Mouse (Mus musculus) embryonic facial prominence, embryonic 11.5 days (tissue): ENCODE data around the gene Ppara. TPM values are rescaled to one million over a fixed set of nuclear protein-coding genes. Genes with fewer than 3 reads are reported as not detected.

Experiments used
- ATAC-seq: fragments of 200-750 bp; cut with Nextera tagmentation; replicated peaks from 2 replicates; pipeline ENCODE4 v1.8.0; 2017; ENCODE audit warnings: low read depth; ENCODE audit not compliant: insufficient number of reproducible peaks, low FRiP score, low TSS enrichment
- DNase-seq: peaks from one replicate; pipeline ENCODE4 v3.0.0-alpha.2; 2015; ENCODE audit warnings: low spot score
- H3K27ac ChIP-seq: fragments of 300-500 bp; sonication (generic); replicated peaks from 2 replicates; pipeline ENCODE4 v1.5.1; 2014; ENCODE audit warnings: mild to moderate bottlenecking, low read depth, low read length, control low read depth
- H3K27me3 ChIP-seq: fragments of 300-500 bp; sonication (generic); 2 replicates; pipeline ENCODE4 v1.6.1; 2014; ENCODE audit warnings: mild to moderate bottlenecking, low read length, moderate library complexity, mixed read lengths; ENCODE audit not compliant: control insufficient read depth, insufficient read depth
- H3K36me3 ChIP-seq: fragments of 300-500 bp; sonication (generic); replicated peaks from 2 replicates; pipeline ENCODE4 v1.6.1; 2014; ENCODE audit warnings: low read depth, mild to moderate bottlenecking, low read length, moderate library complexity, mixed read lengths; ENCODE audit not compliant: control insufficient read depth, insufficient read depth
- H3K4me1 ChIP-seq: fragments of 300-500 bp; sonication (generic); 2 replicates; pipeline ENCODE4 v1.6.1; 2014; ENCODE audit warnings: low read length, mixed read lengths; ENCODE audit not compliant: control insufficient read depth, insufficient read depth
- H3K4me2 ChIP-seq: fragments of 300-500 bp; sonication (generic); 2 replicates; pipeline ENCODE4 v1.6.1; 2014; ENCODE audit warnings: low read depth, mild to moderate bottlenecking, control low read depth, low read length, moderate library complexity
- H3K4me3 ChIP-seq: fragments of 300-500 bp; sonication (generic); 2 replicates; pipeline ENCODE4 v1.5.1; 2014; ENCODE audit warnings: low read depth, low read length, control low read depth
- H3K9ac ChIP-seq: fragments of 300-500 bp; sonication (generic); replicated peaks from 2 replicates; pipeline ENCODE4 v1.6.1; 2014; ENCODE audit warnings: mild to moderate bottlenecking, control low read depth, low read length
- H3K9me3 ChIP-seq: fragments of 300-500 bp; sonication (generic); replicated peaks from 2 replicates; pipeline ENCODE4 v1.6.1; 2016; ENCODE audit warnings: mild to moderate bottlenecking, low read length, inconsistent platforms, mixed read lengths; ENCODE audit not compliant: control insufficient read depth
- WGBS: fragments of 180-500 bp; shearing (Covaris S2); extraction: QIAGEN DNeasy Blood & Tissue Kit; methylation state at CpG from one replicate; pipeline ENCODE4 v1.1.7; 2014; 5-methylcytosine and 5-hydroxymethylcytosine counted together
- polyA plus RNA-seq: library from polyadenylated mRNA; unstranded; fragments of >200 nt; fragmentation: Nextera tagmentation; extraction: Ambion mirVana; gene quantifications from 2 replicates; pipeline ENCODE4 v1.2.1, GENCODE M21; 2014

The Ppara gene
- polyA plus RNA-seq, 1 experiment from 2014 or later: 0.28 TPM

GRCm38 (mm10) chr15:85701128-85701930, 33.5 kb upstream of the Ppara start:
- DNase-seq: no peak
- H3K4me2 ChIP-seq: no peak overlapping the region
- WGBS: 77% methylated on average over 10 of the region's 10 CpGs
- H3K27ac ChIP-seq: no peak overlapping the region
- no peaks in the 10 kb centered on the region for H3K36me3 ChIP-seq
- no peak for ATAC-seq
- no peak overlapping the region for H3K9ac ChIP-seq
- H3K4me1 ChIP-seq: no peaks in the 10 kb centered on the region
- no peaks in the 10 kb centered on the region for H3K9me3 ChIP-seq
- no peaks in the 10 kb centered on the region for H3K27me3 ChIP-seq
- no peak overlapping the region for H3K4me3 ChIP-seq

GRCm38 (mm10) chr15:85702411-85702951, 32.3 kb upstream of the Ppara start:
- Histone ChIP-seq H3K27me3 (no peaks in the 10 kb centered on the region), H3K9ac (no peak overlapping the region), H3K9me3 (no peaks in the 10 kb centered on the region), H3K27ac (no peak overlapping the region), H3K4me3 (no peak overlapping the region), H3K4me1 (no peaks in the 10 kb centered on the region), H3K36me3 (no peaks in the 10 kb centered on the region), H3K4me2 (no peak overlapping the region)
- no peak for ATAC-seq
- 80% methylated on average over 13 of the region's 13 CpGs for WGBS
- DNase-seq: no peak

GRCm38 (mm10) chr15:85703194-85703641, 31.6 kb upstream of the Ppara start:
- H3K9me3 ChIP-seq: no peaks in the 10 kb centered on the region
- H3K36me3 ChIP-seq: no peaks in the 10 kb centered on the region
- DNase-seq: no peak
- H3K27me3 ChIP-seq: no peaks in the 10 kb centered on the region
- H3K4me1 ChIP-seq: no peaks in the 10 kb centered on the region
- H3K9ac ChIP-seq: no peak overlapping the region
- H3K27ac ChIP-seq: no peak overlapping the region
- ATAC-seq: no peak
- no peak overlapping the region for H3K4me3 ChIP-seq
- 72% methylated on average over 11 of the region's 11 CpGs for WGBS
- no peak overlapping the region for H3K4me2 ChIP-seq

- Histone ChIP-seq H3K4me3 (no peak overlapping the region), H3K9ac (no peak overlapping the region), H3K9me3 (no peaks in the 10 kb centered on the region), H3K36me3 (no peaks in the 10 kb centered on the region), H3K4me1 (no peaks in the 10 kb centered on the region), H3K27ac (no peak overlapping the region), H3K4me2 (no peak overlapping the region), H3K27me3 (no peaks in the 10 kb centered on the region)
- WGBS: 83% methylated on average over 4 of the region's 4 CpGs
- ATAC-seq (no peak), DNase-seq (no peak)
These were observed 30.9 kb upstream of the Ppara start for GRCm38 (mm10) chr15:85703858-85704257.

- Histone ChIP-seq H3K27ac (no peak overlapping the region), H3K4me2 (no peak overlapping the region), H3K9ac (no peak overlapping the region), H3K4me3 (no peak overlapping the region), H3K4me1 (no peaks in the 10 kb centered on the region), H3K27me3 (no peaks in the 10 kb centered on the region), H3K9me3 (no peaks in the 10 kb centered on the region), H3K36me3 (no peaks in the 10 kb centered on the region)
- ATAC-seq: no peak
- DNase-seq: no peak
- WGBS: 80% methylated on average over 8 of the region's 8 CpGs
These were observed 30.3 kb upstream of the Ppara start for GRCm38 (mm10) chr15:85704341-85705012.

- H3K4me3 ChIP-seq: no peak overlapping the region
- 77% methylated on average over 9 of the region's 9 CpGs for WGBS
- H3K9ac ChIP-seq: no peak overlapping the region
- ATAC-seq (no peak), DNase-seq (no peak)
- no peaks in the 10 kb centered on the region for H3K27me3 ChIP-seq
- no peak overlapping the region for H3K27ac ChIP-seq
- H3K36me3 ChIP-seq: no peaks in the 10 kb centered on the region
- H3K4me1 ChIP-seq: no peaks in the 10 kb centered on the region
- no peak overlapping the region for H3K4me2 ChIP-seq
- H3K9me3 ChIP-seq: no peaks in the 10 kb centered on the region
These were observed 29.7 kb upstream of the Ppara start for GRCm38 (mm10) chr15:85705013-85705528.

GRCm38 (mm10) chr15:85705566-85706332, 29.0 kb upstream of the Ppara start:
- no peaks in the 10 kb centered on the region for H3K4me1 ChIP-seq
- no peak overlapping the region for H3K27ac ChIP-seq
- no peaks in the 10 kb centered on the region for H3K9me3 ChIP-seq
- H3K9ac ChIP-seq: no peak overlapping the region
- no peak overlapping the region for H3K4me2 ChIP-seq
- WGBS: 77% methylated on average over 13 of the region's 13 CpGs
- H3K4me3 ChIP-seq: no peak overlapping the region
- H3K27me3 ChIP-seq: no peaks in the 10 kb centered on the region
- ATAC-seq: no peak
- DNase-seq: no peak
- H3K36me3 ChIP-seq: no peaks in the 10 kb centered on the region
